Mouse (Mus musculus): ENCODE data around the gene Retnlb.

DNA sequence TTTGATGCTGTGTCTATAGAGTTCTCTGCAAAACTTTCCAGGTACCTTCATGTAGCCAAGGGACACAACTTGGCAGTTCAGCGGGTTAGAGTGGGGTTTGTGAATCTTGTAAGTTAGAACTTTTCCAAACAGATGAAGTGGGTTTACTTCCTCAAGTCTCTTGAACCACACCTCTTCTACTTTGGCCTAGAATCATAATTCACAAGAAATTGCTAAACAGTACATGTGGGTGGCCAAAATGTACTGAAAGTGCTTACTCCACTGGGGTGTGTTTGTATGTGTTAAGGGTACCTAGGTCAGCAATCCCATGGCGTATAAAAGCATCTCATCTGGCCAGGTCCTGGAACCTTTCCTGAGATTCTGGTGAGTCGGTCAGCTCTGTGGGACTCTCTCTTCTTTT, 25.6 kb downstream of the Retnlb start, which contains the start of gene Retnla:
- no peak for TF ChIP-seq CTCF (IDR thresholded peaks at IDR 0.05; ENCODE audit: borderline replicate concordance, insufficient read depth, low read length)
- no peak for TF ChIP-seq POLR2A (IDR thresholded peaks at IDR 0.05; ENCODE audit: low read depth, low read length)

All from embryonic fibroblast, embryonic 13.5 days (primary cell).